Mouse (Mus musculus): ENCODE measurements around the gene Xrcc3.

DNA sequence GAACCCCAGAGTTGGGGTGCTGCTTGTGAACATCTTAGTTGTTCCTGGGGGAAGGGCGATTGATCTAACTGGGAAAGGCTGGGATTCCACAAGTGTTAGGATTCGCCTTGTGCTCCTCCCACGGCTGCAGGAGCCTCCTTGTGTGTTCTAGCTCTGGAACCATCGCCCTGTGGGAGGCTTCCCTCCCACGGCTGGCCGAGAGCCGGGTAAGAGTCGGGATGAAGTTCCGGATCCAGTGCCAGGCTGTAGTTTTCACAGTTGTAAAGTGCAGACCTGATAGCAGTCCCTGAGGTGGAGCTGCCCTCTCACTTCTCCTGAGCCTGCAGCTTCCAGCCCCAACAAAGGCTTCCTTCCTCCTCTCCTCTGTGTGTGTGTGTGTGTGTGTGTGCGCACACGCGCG lies 2.9 kb upstream of the Xrcc3 start:
- TF ChIP-seq CTCF (IDR thresholded peaks at IDR 0.05) (no peak), EP300 (IDR thresholded peaks at IDR 0.05) (no peak)
